19 mouse cellular contexts compared by ENCODE assay signal in genomic region chr6:48770696-48771095, GRCm38 (mm10). TPM values are rescaled to one million over a fixed set of nuclear protein-coding genes. Genes with fewer than 3 reads are reported as not detected.
A peak's percentile ranks its signal among the peaks of the same experiment; 100 is the strongest.
DNase-seq lines count a peak whose midpoint lies in the region; ATAC-seq and TF ChIP-seq lines count a peak whose summit lies in the region.
"Had no signal": no experiment of that assay in that cellular context is flagged by ENCODE, and none has a peak within 500 bp of the region (broad histone marks: within the 10 kb centered on the region; RNA-seq: fewer than 3 reads in every experiment).

Gimap3 (minus strand) TSS chr6:48770851.

- in situ Hi-C loops in CH12.LX (cut with MboI; ENCODE audit: low pct_ligation_motif_present, low pct_unique_long_range_greater_than_20kb, low sequenced_read_pairs): loop anchor here (5.0 kb wide), 1 partner anchor 123 kb away; the partner anchor contains the start of gene Gimap8

- no peaks in the 10 kb centered on the region for H3K27me3 ChIP-seq in heart, adult 2 months (ENCODE audit: control insufficient read depth, insufficient read depth, low read length)
- H3K27me3 ChIP-seq in CH12.LX (replicated peaks): no peaks in the 10 kb centered on the region
- H3K27me3 ChIP-seq in midbrain, embryonic 13.5 days: no peaks in the 10 kb centered on the region
- H3K27me3 ChIP-seq: limb, embryonic 15.5 days had no signal

- H3K79me2 ChIP-seq in heart, adult 2 months (replicated peaks; ENCODE audit: control insufficient read depth, insufficient read depth, low read length): no peaks in the 10 kb centered on the region
- H3K79me2 ChIP-seq in CH12.LX (replicated peaks; ENCODE audit: control insufficient read depth, extremely low read depth, insufficient read depth, poor library complexity, severe bottlenecking): peaks cover 16% of the 10 kb centered on the region; the same call in 1 of the 2 replicates

- ATAC-seq in midbrain, embryonic 13.5 days: no peak
- ATAC-seq: liver, postnatal 0 days had no signal

- no peaks in the 10 kb centered on the region for H3K36me3 ChIP-seq in heart, adult 2 months (ENCODE audit: control insufficient read depth, insufficient read depth, low read length)
- peaks cover 18% of the 10 kb centered on the region in 2 experiments for H3K36me3 ChIP-seq in CH12.LX (replicated peaks in 1 of 2; ENCODE audit: control insufficient read depth in 1 of 2, insufficient read depth in 1 of 2, low read length in 1 of 2)
- H3K36me3 ChIP-seq in midbrain, embryonic 13.5 days: no peaks in the 10 kb centered on the region
- H3K36me3 ChIP-seq: limb, embryonic 15.5 days had no signal

- H3K9me3 ChIP-seq in CH12.LX (replicated peaks; ENCODE audit: low read length): no peaks in the 10 kb centered on the region
- H3K9me3 ChIP-seq in midbrain, embryonic 13.5 days: no peaks in the 10 kb centered on the region
- H3K9me3 ChIP-seq: limb, embryonic 15.5 days had no signal

- TF ChIP-seq RAD21 in CH12.LX (IDR thresholded peaks at IDR 0.05; ENCODE audit: low read depth, low read length): no peak; the same call in 1 of the 2 replicates

- H3K4me1 ChIP-seq in heart, adult 2 months (ENCODE audit: control insufficient read depth, insufficient read depth, low read length): no peaks in the 10 kb centered on the region
- H3K4me1 ChIP-seq in CH12.LX (ENCODE audit: control insufficient read depth in 1 of 2, insufficient read depth in 2 of 2): peaks cover 15 to 51% of the 10 kb centered on the region in 2 experiments
- H3K4me1 ChIP-seq in midbrain, embryonic 13.5 days (replicated peaks): no peaks in the 10 kb centered on the region
- H3K4me1 ChIP-seq: limb, embryonic 15.5 days had no signal

- DNase-seq in heart, adult 2 months: peak in 1 of 2 experiments; percentile 14
- DNase-seq in heart, postnatal 14 days: no peak
- DNase-seq in A20 (ENCODE audit: low read depth, low spot score) (peak; percentile 11), CH12.LX (ENCODE audit: extremely low read depth) (peak; percentile 26)
- peak; percentile 45 to 51 for DNase-seq in natural killer cell, adult 2 months (ENCODE audit: low spot score in 2 of 2)
- no peak for DNase-seq in ovary, postnatal 10 days (ENCODE audit: low spot score)
- DNase-seq in adrenal gland, postnatal 25 days: no peak
- DNase-seq: cerebellum, adult 11-12 months; gastrocnemius, postnatal 10 days; heart, postnatal 4 days; kidney, postnatal 10 days; layer of hippocampus, adult 9-11 months; liver, postnatal 0 days had no signal

- WGBS in heart, adult 2 months: 77% methylated on average over 3 of the region's 3 CpGs
- WGBS in midbrain, embryonic 13.5 days: 96% methylated on average over 3 of the region's 3 CpGs

- intact Hi-C loops in heart, adult 2 months (cut with DNase I): loop anchor here (5.0 kb wide), 2 partner anchors 233 to 593 kb away; partner anchors contain the start of gene Atp6v0e2
- intact Hi-C loops in heart, postnatal 14 days (cut with DNase I): loop anchor here (1.0 to 5.0 kb wide), 3 partner anchors 23 to 593 kb away; no protein-coding TSS in a partner anchor

- H3K4me2 ChIP-seq in CH12.LX (ENCODE audit: insufficient read depth, low read depth, poor library complexity, severe bottlenecking): peak within 1 kb of the TSS; percentile 96
- no peak within 1 kb of the TSS for H3K4me2 ChIP-seq in midbrain, embryonic 13.5 days (replicated peaks)
- H3K4me2 ChIP-seq: heart, embryonic 11.5 days; limb, embryonic 15.5 days had no signal

- TF ChIP-seq POLR2A in heart, adult 2 months (IDR thresholded peaks at IDR 0.05; ENCODE audit: insufficient read depth, low read depth, low read length): no peak
- TF ChIP-seq POLR2A in CH12.LX (IDR thresholded peaks at IDR 0.05; ENCODE audit: low read depth, low read length): no peak

- H3K27ac ChIP-seq in heart, adult 2 months: peak within 1 kb of the TSS; percentile 53
- H3K27ac ChIP-seq in CH12.LX (ENCODE audit: insufficient read depth, low read depth): peak within 1 kb of the TSS; percentile 82
- no peak within 1 kb of the TSS for H3K27ac ChIP-seq in midbrain, embryonic 13.5 days
- H3K27ac ChIP-seq: limb, embryonic 15.5 days had no signal

- no peak for TF ChIP-seq EP300 in heart, adult 2 months (IDR thresholded peaks at IDR 0.05; ENCODE audit: insufficient read depth, low read depth, low read length)
- TF ChIP-seq EP300 in CH12.LX (IDR thresholded peaks at IDR 0.05; ENCODE audit: low read length): no peak

- no peak within 1 kb of the TSS for H3K4me3 ChIP-seq in heart, adult 2 months
- peak within 1 kb of the TSS; percentile 45 to 77 (median 46) for H3K4me3 ChIP-seq in CH12.LX (replicated peaks in 1 of 3; ENCODE audit: low read depth in 2 of 3, low read length in 2 of 3, poor library complexity in 1 of 3)
- H3K4me3 ChIP-seq in midbrain, embryonic 13.5 days (replicated peaks): no peak within 1 kb of the TSS
- H3K4me3 ChIP-seq: limb, embryonic 15.5 days had no signal

- dilution Hi-C loops in CH12.LX (cut with MboI; ENCODE audit: extremely low pct_ligation_motif_present, extremely low pct_unique_long_range_greater_than_20kb, low sequenced_read_pairs): loop anchor here (25.0 kb wide), 1 partner anchor 133 kb away; the partner anchor contains the start of genes AI854703 and Gimap8

- no peak for TF ChIP-seq CTCF in heart, adult 2 months (IDR thresholded peaks at IDR 0.05)
- no peak for TF ChIP-seq CTCF in CH12.LX (conservative IDR thresholded peaks at IDR 0.05 in 1 of 2, IDR thresholded peaks at IDR 0.05 in 1 of 2; ENCODE audit: low read depth in 2 of 2, low read length in 2 of 2)

- no peak within 1 kb of the TSS for H3K9ac ChIP-seq in heart, adult 2 months (ENCODE audit: low read depth, low read length)
- H3K9ac ChIP-seq in CH12.LX (ENCODE audit: insufficient read depth, low read depth): peak within 1 kb of the TSS; percentile 95
- H3K9ac ChIP-seq in midbrain, embryonic 13.5 days (replicated peaks): no peak within 1 kb of the TSS
- H3K9ac ChIP-seq: limb, embryonic 15.5 days; liver, postnatal 0 days had no signal

TF ChIP-seq in CH12.LX, 34 proteins besides CTCF, POLR2A, EP300 and RAD21:
- no peak for TF ChIP-seq NELFE (IDR thresholded peaks at IDR 0.05; ENCODE audit: low read depth, low read length)
- 0 out of 2 replicates have a peak, but pooled peaks have one; percentile 11 for TF ChIP-seq CHD1 (IDR thresholded peaks at IDR 0.05; ENCODE audit: low read depth, low read length)
- TF ChIP-seq JUND (conservative IDR thresholded peaks at IDR 0.05; ENCODE audit: low read depth, low read length): no peak
- no peak for TF ChIP-seq MXI1 (IDR thresholded peaks at IDR 0.05; ENCODE audit: low read depth, low read length)
- TF ChIP-seq MAX (IDR thresholded peaks at IDR 0.05; ENCODE audit: low read length): no peak
- no peak for TF ChIP-seq E2F4 (IDR thresholded peaks at IDR 0.05; ENCODE audit: insufficient replicate concordance, low read depth, low read length)
- no peak for TF ChIP-seq USF1 (IDR thresholded peaks at IDR 0.05; ENCODE audit: low read depth, low read length)
- TF ChIP-seq TCF12 (IDR thresholded peaks at IDR 0.05; ENCODE audit: low read depth, low read length): peak; percentile 28; the same call in 1 of the 2 replicates
- no peak for TF ChIP-seq SMC3 (IDR thresholded peaks at IDR 0.05; ENCODE audit: low read depth, low read length)
- peak; percentile 31 for TF ChIP-seq SIN3A (IDR thresholded peaks at IDR 0.05; ENCODE audit: low read length)
- TF ChIP-seq TBP (conservative IDR thresholded peaks at IDR 0.05; ENCODE audit: low read depth, low read length): peak; percentile 76
- TF ChIP-seq ZNF384 (IDR thresholded peaks at IDR 0.05; ENCODE audit: low read depth, low read length): peak; percentile 95

RNA-seq across cellular contexts. Expression of gene Gimap3, which starts in this region (rescaled TPM):
- total RNA-seq in heart, adult 2 months (2021): 1 to 10 TPM; 1.0 to 1.5 TPM
- 3.0 and 4.8 TPM in 2 replicates for polyA plus RNA-seq in heart, adult 2 months (2012; rRNA removed)
- total RNA-seq in heart, postnatal 14 days (2021): under 1 TPM; 0.67 to 0.68 TPM
- total RNA-seq in CH12.LX (2012; rRNA removed) (25.9 and 28.2 TPM in 2 replicates), CH12.LX (2014; rRNA removed) (10.8 and 11.6 TPM in 2 replicates)
- polyA plus RNA-seq in CH12.LX (2012; ENCODE audit: insufficient read length, low read depth): 16.8 and 17.7 TPM in 2 replicates
- total RNA-seq in adrenal gland, postnatal 25 days (2021): 2.4 and 3.5 TPM in 2 replicates
- not detected in 2 replicates for polyA plus RNA-seq in midbrain, embryonic 13.5 days (2015; fragmentation: Nextera tagmentation; extraction: Ambion mirVana)
- total RNA-seq: left cerebral cortex, postnatal 10 days had no signal
- polyA plus RNA-seq: C2C12; embryonic facial prominence, embryonic 11.5 days; heart, embryonic 11.5 days; limb, embryonic 15.5 days had no signal

Comparison
In these comparisons a context has a peak if more than half of its experiments do, and no peak if none do; other contexts are left out.
1. DNase-seq: peak in A20 (single experiment), CH12.LX (single experiment) and natural killer cell, adult 2 months (2 of 2); none in heart, postnatal 14 days (0 of 2), ovary, postnatal 10 days (single experiment) and adrenal gland, postnatal 25 days (single experiment).
2. H3K4me3 ChIP-seq: peak in CH12.LX (3 of 3); none in heart, adult 2 months (single experiment) and midbrain, embryonic 13.5 days (single experiment).